Mouse (Mus musculus) granulocyte monocyte progenitor cell, adult 5-6 weeks (primary cell): ENCODE measurements around the gene Magt1. TPM values are rescaled to one million over a fixed set of nuclear protein-coding genes. Genes with fewer than 3 reads are reported as not detected.
"Not testable (repeated sequence)": the region's sequence is repeated elsewhere in the genome, so short reads cannot be mapped to it uniquely, and the experiment has no call there.

Source experiments
- ATAC-seq: replicated peaks from 2 replicates; pipeline ENCODE4 v1.8.0; 2016; ENCODE audit warnings: mild to moderate bottlenecking, moderate TSS enrichment, inconsistent platforms; ENCODE audit not compliant: poor library complexity, severe bottlenecking
- total RNA-seq, 2 experiments: library from RNA; stranded (forward) in 1 of 2; stranded (reverse) in 1 of 2; fragments of 200-712, 200-1000 nt in 1 of 2; fragments of >200 nt in 1 of 2; fragmentation: Nextera tagmentation in 1 of 2; gene quantifications; 2 replicates each; pipeline ENCODE4 v1.2.3; 2014 to 2017

Gene Magt1
- total RNA-seq, 2 experiments from 2014 or later, result 67.4 to 107 TPM

GRCm38 (mm10) chrX:105957091-105957490, 54.6 kb downstream of the Magt1 start:
- ATAC-seq, result not testable (repeated sequence)

- ATAC-seq, result no peak
These were observed 57.7 kb downstream of the Magt1 start for GRCm38 (mm10) chrX:105953999-105954398.

- no peak for ATAC-seq
These were observed 65.3 kb downstream of the Magt1 start for GRCm38 (mm10) chrX:105946357-105946756.

GRCm38 (mm10) chrX:105939245-105939644, 72.5 kb downstream of the Magt1 start:
- ATAC-seq, result no peak

- ATAC-seq, result no peak
These were observed 74.0 kb downstream of the Magt1 start for GRCm38 (mm10) chrX:105937736-105938135.

GRCm38 (mm10) chrX:105934341-105934740, 77.4 kb downstream of the Magt1 start:
- ATAC-seq, result no peak

GRCm38 (mm10) chrX:105929478-105930038, 82.1 kb downstream of the Magt1 start:
- ATAC-seq, result no peak

GRCm38 (mm10) chrX:105928861-105929477, 82.7 kb downstream of the Magt1 start, which contains the start of gene Atrx:
Gene Atrx (minus strand): TSS chrX:105929403.
- peak; percentile 82 for ATAC-seq

GRCm38 (mm10) chrX:105927941-105928860, 83.5 kb downstream of the Magt1 start:
- peak; percentile 49 for ATAC-seq

- ATAC-seq, result peak; percentile 45
These were observed 85.5 kb downstream of the Magt1 start for GRCm38 (mm10) chrX:105926121-105926735.

- ATAC-seq, result no peak
These were observed 87.2 kb downstream of the Magt1 start for GRCm38 (mm10) chrX:105924326-105925070.

- no peak for ATAC-seq
These were observed 87.8 kb downstream of the Magt1 start for GRCm38 (mm10) chrX:105923896-105924295.

- not testable (repeated sequence) for ATAC-seq
These were observed 88.7 kb downstream of the Magt1 start for GRCm38 (mm10) chrX:105922986-105923385.

GRCm38 (mm10) chrX:105921421-105921820, 90.3 kb downstream of the Magt1 start:
- ATAC-seq, result peak; percentile 21; the same call in 1 of the 2 replicates

Other genes with a start within 250 kb of the Magt1 start
- gene Fgf16, start 247.6 kb downstream of the Magt1 start, total RNA-seq (2014; fragmentation: Nextera tagmentation), result not detected in 2 replicates
- not detected in 2 replicates for gene Fgf16, start 247.6 kb downstream of the Magt1 start, total RNA-seq (2017)
- gene Atrx, start 82.5 kb downstream of the Magt1 start, total RNA-seq (2014; fragmentation: Nextera tagmentation), result 140 and 177 TPM in 2 replicates
- gene Atrx, start 82.5 kb downstream of the Magt1 start, total RNA-seq (2017), result 234 and 269 TPM in 2 replicates
- 400 and 470 TPM in 2 replicates for gene Cox7b, start 3.8 kb upstream of the Magt1 start, total RNA-seq (2014; fragmentation: Nextera tagmentation)
- 522 and 568 TPM in 2 replicates for gene Cox7b, start 3.8 kb upstream of the Magt1 start, total RNA-seq (2017)
- gene Atp7a, start 15.4 kb upstream of the Magt1 start, total RNA-seq (2014; fragmentation: Nextera tagmentation), result 3.0 and 3.1 TPM in 2 replicates
- gene Atp7a, start 15.4 kb upstream of the Magt1 start, total RNA-seq (2017), result 3.1 and 5.9 TPM in 2 replicates
- gene Tlr13, start 131.3 kb upstream of the Magt1 start, total RNA-seq (2014; fragmentation: Nextera tagmentation), result 0.39 and 0.96 TPM in 2 replicates
- gene Tlr13, start 131.3 kb upstream of the Magt1 start, total RNA-seq (2017), result 1.8 and 2.0 TPM in 2 replicates
- 363 and 404 TPM in 2 replicates for gene Pgk1, start 175.2 kb upstream of the Magt1 start, total RNA-seq (2014; fragmentation: Nextera tagmentation)
- 392 and 401 TPM in 2 replicates for gene Pgk1, start 175.2 kb upstream of the Magt1 start, total RNA-seq (2017)
- gene Taf9b, start 209.3 kb upstream of the Magt1 start, total RNA-seq (2014; fragmentation: Nextera tagmentation), result 4.5 and 6.6 TPM in 2 replicates
- gene Taf9b, start 209.3 kb upstream of the Magt1 start, total RNA-seq (2017), result 1.2 and 2.0 TPM in 2 replicates
- gene Fnd3c2, start 243.5 kb upstream of the Magt1 start, total RNA-seq (2014; fragmentation: Nextera tagmentation), result not detected in 2 replicates
- not detected in 2 replicates for gene Fnd3c2, start 243.5 kb upstream of the Magt1 start, total RNA-seq (2017)